Mouse (Mus musculus) thymus, adult 2 months (tissue): ENCODE results near the gene Slc8a1.

Experiments used
- CTCF ChIP-seq: fragments of 200-500 bp; IDR thresholded peaks from 2 replicates; pipeline ENCODE4 v1.5.1; 2012; ENCODE audit warnings: mild to moderate bottlenecking, control low read depth, low read length, moderate library complexity, borderline replicate concordance; ENCODE audit not compliant: control insufficient read depth, poor library complexity, insufficient read depth; ENCODE audit errors: extremely low read depth
- POLR2A ChIP-seq: fragments of 200-500 bp; IDR thresholded peaks from 2 replicates; pipeline ENCODE4 v1.6.1; 2012; ENCODE audit warnings: mild to moderate bottlenecking, low read length, control low read depth, moderate library complexity; ENCODE audit not compliant: control insufficient read depth, poor library complexity, insufficient read depth; ENCODE audit errors: extremely low read depth

DNA sequence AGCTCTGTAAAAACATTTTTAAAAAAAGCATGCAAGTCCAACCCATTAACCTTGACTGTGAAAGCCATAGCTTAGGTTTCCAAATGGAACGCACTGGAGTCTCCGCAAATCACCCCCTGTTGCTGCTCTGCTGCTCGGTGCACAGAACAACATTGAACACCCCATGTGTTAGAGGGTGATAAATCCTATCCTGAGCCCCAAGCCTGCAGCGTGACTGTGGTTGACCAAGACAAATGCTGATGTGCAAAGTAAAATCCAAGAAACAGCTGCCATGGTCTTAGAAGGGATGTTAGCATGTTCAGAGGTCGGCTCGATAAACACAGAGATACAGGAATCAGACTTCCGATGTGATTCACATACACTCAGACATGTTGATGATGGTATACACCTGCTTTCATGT lies 346.7 kb downstream of the Slc8a1 start:
- no peak for TF ChIP-seq POLR2A
- TF ChIP-seq CTCF: no peak
